Mouse (Mus musculus) cerebellum, postnatal 14 days (tissue): ENCODE measurements around the gene Lrrc56.
A peak's percentile ranks its signal among the peaks of the same experiment; 100 is the strongest.
"Not testable (repeated sequence)": the region's sequence is repeated elsewhere in the genome, so short reads cannot be mapped to it uniquely, and the experiment has no call there.

Source experiments
- DNase-seq, 2 experiments: peaks; one replicate each; pipeline ENCODE4 v3.0.0; 2021; ENCODE audit warnings: mixed read lengths in 2 of 2

Lrrc56 gene

DNA sequence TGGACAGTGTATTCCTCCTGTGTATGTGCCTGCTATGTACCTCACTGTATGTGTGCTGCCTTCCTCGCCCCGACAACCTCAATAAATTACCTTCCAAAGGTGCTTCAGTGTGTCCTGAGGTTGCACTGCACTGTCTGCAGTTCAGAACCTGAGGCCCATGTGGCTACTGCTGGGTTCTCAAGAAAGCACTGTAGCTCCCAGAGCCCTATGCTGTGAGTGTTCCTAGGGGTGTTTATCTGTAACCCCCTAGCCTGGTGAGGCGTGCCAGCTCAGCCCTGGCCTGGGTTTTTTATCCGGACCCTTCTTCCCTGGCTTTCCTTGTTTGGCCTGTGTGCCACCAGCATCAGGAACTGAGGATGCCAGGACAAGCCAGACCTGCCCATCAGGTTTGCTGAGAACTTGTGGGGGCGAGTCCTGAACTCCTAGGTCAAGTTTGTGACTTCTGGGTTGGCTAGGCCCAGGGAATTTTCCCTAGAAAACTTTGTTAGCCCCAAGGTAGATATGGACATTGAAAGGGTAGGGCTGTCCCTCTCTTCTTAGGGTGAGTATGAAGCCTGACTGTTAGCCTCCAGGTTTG, 24.7 kb downstream of the Lrrc56 start:
- DNase-seq, result no peak

DNA sequence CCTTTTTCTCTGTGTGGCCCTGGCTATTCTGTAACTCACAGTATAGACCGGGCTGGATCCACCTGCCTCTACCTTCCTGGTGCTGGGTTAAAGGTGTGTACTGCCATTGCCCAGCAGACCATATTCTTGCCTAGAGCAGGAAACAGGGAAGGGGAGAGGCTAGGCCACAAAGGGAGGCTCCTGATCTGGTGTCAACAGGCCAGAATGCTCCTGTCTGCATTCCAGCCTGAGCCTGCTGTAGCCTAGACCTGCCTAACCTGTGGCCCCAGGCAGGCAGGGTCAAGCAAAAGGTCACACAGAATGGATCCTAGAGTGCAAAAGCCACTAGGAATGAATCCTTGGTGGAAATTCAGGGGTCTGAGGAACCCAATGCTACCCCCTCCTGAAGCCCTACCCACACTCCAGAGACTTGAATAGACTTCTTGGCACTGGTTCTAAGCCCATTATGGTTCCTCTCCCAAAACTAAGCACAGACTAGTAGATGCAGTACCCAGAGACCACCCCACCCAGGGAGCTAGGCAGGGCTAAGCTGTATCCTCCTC, 25.7 kb downstream of the Lrrc56 start:
- DNase-seq, result no peak

DNA sequence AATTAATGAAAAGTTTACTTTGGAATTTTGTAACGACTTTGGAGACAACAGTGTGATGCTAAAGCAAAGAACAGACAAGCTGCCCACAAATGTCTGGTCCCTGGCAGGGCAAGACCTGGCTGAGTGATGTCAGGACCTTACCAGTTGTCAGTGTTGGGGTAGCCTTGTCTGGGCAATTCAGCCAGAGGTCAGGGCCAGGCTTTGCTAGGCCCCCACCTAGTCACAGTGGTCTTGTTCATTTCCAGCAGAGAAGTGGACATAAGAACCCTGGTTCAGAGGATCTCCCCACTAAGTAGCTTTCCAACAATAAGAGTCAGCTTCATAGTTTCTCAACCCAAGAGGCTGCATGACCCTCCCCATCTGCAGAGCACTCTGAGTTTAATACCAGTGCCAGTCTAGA, 26.4 kb downstream of the Lrrc56 start:
- DNase-seq, result no peak

DNA sequence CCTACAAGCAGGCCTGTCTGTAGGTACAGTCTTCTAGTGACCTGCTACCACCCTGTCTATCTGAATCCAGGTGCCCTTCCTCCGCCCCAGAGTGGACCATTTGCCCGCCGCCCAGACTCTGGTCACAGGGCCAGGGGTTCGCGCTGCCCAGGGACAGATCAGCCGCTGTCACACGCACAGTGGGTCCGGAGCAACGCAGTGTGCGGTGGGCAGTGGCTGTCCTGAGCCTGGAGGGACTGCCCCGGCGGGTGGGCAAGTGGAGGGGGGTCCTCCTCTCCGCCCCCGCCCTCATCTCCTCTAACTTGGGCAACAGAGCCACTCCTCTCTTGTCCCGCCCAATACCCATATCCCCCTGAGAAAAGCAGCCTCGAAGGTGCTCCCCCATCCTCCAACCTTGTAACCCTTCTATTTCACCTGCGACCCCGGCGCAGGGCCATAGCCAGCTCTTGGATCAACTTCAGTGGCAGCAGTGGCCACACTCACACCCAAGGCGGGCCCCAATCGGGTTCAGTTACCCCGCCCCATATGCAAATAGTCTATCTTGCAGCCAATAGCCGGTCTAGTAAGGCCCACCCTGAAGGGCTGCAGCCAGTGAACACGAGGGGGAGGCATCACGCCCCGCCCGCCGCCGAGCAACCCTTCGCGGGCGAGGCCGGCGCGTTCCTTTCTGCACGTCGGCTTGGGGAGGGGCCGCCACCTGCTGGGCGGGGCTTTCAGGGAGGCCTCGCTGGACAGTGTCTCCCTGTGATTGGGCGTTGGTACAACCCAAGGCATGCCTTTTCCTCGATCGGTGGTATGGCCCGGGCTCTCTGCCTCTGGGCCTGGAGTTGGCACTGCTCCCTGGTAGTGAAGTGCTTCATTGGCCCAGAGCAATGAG, 27.5 kb downstream of the Lrrc56 start:
- DNase-seq, result peak; percentile 94 to 96

DNA sequence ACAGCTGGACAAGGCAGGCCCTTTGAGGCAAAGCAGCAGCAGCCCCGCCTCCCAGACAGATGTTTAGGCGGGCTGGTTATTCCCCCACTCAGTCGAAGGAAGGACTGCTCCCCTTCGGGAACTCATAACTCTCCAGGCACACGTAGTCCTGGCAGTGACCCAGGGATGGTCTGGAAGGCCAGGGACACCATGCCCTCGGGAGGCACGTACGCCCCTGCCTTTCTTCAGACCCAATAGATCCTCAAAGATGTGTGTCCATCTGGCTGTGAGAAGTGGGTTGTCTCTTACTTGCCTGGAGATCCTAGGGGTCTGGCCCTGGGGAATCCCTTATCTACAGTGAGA, 28.1 kb downstream of the Lrrc56 start:
- no peak for DNase-seq

DNA sequence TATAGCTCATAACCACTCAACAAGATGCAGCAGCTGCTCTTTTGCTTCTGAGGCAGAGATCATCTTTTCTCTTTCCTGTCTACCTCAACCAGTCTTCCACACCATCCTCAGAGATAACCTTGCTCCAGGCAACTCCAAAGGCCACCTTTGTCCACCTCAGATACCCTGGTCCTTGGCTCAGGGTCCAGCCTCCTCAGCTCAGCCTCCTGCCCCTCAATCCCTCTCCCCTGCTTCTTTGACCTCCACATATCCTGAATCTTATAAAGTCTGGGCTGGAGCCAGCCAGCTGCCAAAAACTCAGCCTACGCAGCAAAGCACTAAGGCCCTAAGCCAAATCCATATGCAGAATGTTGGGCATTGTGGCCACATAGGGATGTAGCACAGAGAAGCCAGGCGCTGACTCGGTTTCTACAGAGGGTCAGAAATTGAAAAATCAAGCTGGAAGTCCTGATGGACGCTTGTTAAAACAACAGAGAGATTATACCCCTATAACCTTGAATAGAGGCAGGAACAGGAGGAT, 28.8 kb downstream of the Lrrc56 start:
- DNase-seq, result no peak

DNA sequence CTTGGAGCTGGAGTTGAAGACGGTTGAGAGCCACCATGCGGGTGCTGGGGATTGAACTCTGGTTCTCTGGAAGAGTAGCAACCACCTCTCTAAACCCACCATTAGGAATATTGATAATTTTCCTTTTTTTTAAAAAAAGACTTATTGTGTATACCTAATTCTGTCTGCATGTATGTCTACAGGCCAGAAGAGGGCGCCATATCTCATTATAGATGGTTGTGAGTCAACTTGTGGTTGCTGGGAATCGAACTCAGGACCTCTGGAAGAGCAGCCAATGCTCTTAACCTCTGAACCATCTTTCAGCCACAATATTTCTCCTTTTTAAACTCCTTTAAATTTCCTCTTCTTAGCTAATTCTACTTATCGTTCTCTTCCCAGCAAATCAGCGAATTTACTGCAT, 32.6 kb downstream of the Lrrc56 start:
- DNase-seq, result no peak

DNA sequence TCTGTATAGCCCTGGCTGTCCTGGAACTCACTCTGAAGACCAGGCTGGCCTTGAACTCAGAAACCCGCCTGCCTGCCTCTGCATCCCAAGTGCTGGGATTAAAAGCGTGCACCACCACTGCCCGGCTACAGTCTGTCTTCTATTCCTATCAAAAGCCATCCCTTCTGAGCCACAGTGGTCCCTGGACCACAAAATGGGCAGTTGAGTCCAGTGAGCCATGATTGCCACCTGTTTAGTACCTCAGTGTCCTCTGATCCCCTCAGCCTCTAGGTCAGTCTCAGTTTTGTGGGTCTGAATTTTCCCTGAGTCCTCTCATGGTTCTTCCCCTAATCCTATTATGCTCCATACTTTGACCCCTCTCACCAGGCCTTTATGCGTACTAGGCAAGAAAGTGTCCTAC, 33.8 kb downstream of the Lrrc56 start:
- no peak for DNase-seq

DNA sequence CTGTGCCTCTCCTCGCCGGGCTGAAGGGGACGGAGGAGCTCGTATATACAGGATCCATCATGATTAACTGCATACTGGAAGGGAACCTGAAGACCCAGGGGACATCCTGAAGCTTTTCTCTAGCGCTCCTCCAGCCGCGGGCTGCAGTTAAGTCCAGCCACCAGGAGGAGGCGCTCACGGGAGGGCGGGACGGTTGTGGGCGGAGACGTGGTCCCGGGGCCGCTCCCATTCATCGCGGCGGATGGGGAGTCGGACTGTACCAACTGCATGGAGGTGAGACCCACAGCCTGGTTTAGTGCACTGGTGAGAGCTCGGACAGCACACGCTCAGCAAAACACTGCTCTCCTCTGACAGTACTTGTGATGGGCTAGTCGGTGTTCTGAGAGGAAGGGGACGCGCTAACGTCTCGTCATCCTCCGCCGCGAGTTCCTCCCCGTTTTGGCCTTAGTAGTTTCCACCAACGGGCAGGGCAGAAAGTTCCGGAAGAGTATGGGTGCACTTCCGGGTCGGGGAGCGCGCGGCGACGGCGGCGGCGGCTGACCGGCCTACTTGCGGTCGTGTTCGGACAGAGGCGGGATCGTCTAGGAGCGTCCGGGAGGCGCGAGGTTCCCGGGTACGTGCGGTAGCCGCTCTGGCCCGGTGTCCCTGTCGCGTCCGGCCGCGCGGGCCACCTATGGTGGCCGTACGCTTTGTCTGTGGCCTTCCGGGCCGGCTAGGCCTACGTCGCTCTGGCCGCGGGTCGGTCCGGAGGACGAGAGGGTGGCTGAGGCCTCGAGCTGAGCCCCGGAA, 34.5 kb downstream of the Lrrc56 start, which contains the start of gene Phrf1:
Gene Phrf1, plus strand, starts transcription at position 506 of the 789 bp plus-strand sequence.
- peak; percentile 98 to 99 for DNase-seq

DNA sequence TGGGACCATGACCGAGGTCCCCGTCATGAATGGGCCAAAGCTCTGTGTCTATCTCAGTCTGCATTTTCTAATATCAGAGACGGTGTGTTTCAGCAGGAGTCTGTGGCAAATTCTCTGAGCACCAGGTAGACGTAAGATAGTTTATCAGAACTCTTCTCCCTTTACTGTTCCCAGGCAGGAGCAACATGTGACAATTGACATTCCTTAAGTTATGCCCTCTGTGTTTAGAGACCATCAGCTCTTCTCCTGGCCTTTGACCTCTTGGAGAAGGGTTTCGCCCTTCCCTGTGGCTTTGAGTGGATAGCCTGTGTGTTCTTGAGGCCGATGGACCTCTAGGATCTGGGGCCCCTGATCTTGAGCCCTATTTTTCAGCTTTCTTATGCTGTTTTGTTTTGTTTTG, 35.7 kb downstream of the Lrrc56 start:
- DNase-seq, result no peak

DNA sequence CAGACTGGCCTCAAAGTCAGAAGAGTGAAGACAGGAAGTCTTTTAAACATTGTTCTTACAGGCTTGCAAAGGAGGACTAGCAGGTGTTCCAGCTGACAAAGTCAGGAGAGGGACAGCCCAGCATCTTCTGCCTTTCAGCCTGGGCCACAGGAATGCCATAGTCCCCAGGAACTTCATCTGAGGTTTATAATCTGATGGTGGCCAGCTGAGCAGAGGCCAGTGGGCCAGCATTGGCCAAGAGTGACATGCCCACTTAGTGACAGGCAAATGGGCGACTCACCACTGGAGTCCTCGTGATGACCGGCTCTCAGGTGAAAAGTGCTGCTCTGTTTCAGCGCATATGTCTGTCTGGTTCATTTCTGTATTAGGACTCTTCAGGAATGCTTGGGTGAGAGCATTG, 36.6 kb downstream of the Lrrc56 start:
- no peak for DNase-seq

DNA sequence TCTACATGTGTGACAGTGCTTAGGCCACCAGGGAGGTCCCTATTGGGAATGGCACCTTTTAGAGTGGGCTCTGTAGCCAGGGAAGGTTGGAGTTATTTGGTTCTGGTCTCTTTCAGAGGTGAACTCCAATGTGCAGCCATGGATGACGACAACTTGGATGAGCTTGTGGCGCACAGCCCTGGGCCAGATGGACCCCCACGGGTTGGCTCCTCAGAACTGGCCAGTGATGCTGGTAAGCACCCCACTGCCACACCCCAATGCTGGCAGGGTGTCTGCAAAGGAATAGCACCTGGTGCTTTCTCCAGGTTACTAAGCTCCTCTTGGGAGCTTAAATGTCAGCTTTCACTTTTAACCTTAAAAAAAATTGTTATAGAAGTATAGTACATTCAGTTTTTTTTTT, 37.2 kb downstream of the Lrrc56 start:
- DNase-seq, result peak; percentile 51 to 68

DNA sequence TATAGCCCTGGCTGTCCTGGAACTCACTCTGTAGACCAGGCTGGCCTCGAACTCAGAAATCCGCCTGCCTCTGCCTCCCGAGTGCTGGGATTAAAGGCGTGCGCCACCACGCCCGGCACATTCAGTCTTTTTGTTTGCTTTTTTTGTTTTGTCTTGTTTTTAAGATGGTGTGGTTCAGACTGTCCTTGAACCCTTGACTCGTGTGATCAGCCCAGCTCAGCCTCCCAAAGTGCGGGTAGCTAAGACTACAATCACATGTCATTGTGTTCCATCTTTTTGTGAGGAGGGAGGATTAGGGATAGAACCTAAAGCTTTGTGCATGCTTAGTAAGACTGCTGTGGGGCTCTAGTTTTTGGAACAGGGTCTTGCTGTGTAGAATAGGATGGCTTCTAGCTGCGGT, 37.6 kb downstream of the Lrrc56 start:
- DNase-seq, result no peak

DNA sequence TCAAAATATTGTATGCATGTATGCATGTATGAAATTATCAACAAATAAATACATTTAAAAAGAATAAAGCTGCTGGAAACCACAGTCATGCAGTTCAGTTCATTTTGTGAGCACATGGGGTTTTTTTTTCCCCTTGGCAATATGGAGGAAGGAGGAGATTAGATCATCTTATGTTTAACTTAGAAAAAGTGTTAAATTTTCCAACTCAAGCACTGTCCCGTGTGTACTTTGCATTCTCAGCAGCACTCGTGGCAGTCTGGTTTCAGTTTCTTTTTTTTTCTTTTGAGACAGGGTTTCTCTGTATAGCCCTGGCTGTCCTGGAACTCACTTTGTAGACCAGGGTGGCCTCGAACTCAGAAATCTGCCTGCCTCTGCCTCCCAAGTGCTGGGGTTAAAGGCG, 56.5 kb downstream of the Lrrc56 start:
- not testable (repeated sequence) for DNase-seq

DNA sequence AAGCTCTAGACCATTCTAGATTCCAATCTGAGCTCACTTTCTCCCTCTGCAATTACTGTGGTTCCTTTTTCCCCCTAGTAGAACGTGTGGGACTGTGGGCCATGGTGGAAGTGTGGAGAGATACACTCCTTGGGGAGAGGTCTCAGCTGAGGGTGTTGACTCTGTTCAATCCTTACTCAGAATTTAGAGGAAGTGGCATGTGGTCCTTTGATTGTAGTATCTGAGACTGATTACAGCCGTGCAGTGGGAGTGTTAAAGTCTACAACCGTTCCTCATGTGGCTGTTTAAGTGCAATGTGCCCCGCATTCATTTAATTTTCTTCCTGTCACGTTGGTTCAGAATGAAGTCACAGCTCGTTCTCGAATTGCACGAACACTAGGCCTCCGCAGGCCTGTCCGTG, 62.2 kb downstream of the Lrrc56 start:
- no peak for DNase-seq
